Mouse (Mus musculus): ENCODE data around the gene Stard10. TPM values are rescaled to one million over a fixed set of nuclear protein-coding genes. Genes with fewer than 3 reads are reported as not detected.
A peak's percentile ranks its signal among the peaks of the same experiment; 100 is the strongest.

The Stard10 gene
- polyA plus RNA-seq (2015; fragmentation: Nextera tagmentation; extraction: Ambion mirVana): 74.1 and 74.6 TPM in 2 replicates

- TF ChIP-seq CTCF (IDR thresholded peaks at IDR 0.05; ENCODE audit: low read depth): no peak
- H3K27ac ChIP-seq: no peak within 1 kb of the TSS
- H3K4me2 ChIP-seq (ENCODE audit: low read length): no peak within 1 kb of the TSS
- H3K4me1 ChIP-seq (replicated peaks; ENCODE audit: insufficient read depth, low read length): peaks cover 21% of the 10 kb centered on the region; the same call in 1 of the 2 replicates
- no peaks in the 10 kb centered on the region for H3K9me3 ChIP-seq (replicated peaks; ENCODE audit: low read length)
- H3K27me3 ChIP-seq (ENCODE audit: insufficient read depth, low read length): no peaks in the 10 kb centered on the region
- DNase-seq (ENCODE audit: low spot score) (no peak), ATAC-seq (replicated peaks; ENCODE audit: low FRiP score, low read depth) (no peak)
- H3K9ac ChIP-seq (ENCODE audit: low read depth, low read length): no peak within 1 kb of the TSS
- no peak within 1 kb of the TSS for H3K4me3 ChIP-seq (replicated peaks; ENCODE audit: low read depth, low read length)
- 77% methylated on average over 3 of the region's 3 CpGs for WGBS
- no peaks in the 10 kb centered on the region for H3K36me3 ChIP-seq (ENCODE audit: insufficient read depth, low read length)
Observed at GRCm38 (mm10) chr7:101317014-101317413, at the start of gene Stard10. TSS of gene Stard10 (plus strand) at chr7:101317086.

GRCm38 (mm10) chr7:101267457-101268259 is 49.2 kb upstream of the Stard10 start:
- H3K36me3 ChIP-seq (ENCODE audit: insufficient read depth, low read length): peaks cover 6% of the 10 kb centered on the region; the same call in 1 of the 2 replicates
- no peak overlapping the region for H3K4me2 ChIP-seq (ENCODE audit: low read length)
- H3K9me3 ChIP-seq (replicated peaks; ENCODE audit: low read length): no peaks in the 10 kb centered on the region
- no peak overlapping the region for H3K4me3 ChIP-seq (replicated peaks; ENCODE audit: low read depth, low read length)
- ATAC-seq (replicated peaks; ENCODE audit: low FRiP score, low read depth): no peak
- 0 out of 2 replicates have a peak overlapping the region, but pooled peaks have one; percentile 15 for H3K27ac ChIP-seq
- 62% methylated on average over 3 of the region's 3 CpGs for WGBS
- no peaks in the 10 kb centered on the region for H3K27me3 ChIP-seq (ENCODE audit: insufficient read depth, low read length)
- no peak for TF ChIP-seq CTCF (IDR thresholded peaks at IDR 0.05; ENCODE audit: low read depth)
- DNase-seq (ENCODE audit: low spot score): no peak
- no peaks in the 10 kb centered on the region for H3K4me1 ChIP-seq (replicated peaks; ENCODE audit: insufficient read depth, low read length)
- H3K9ac ChIP-seq (ENCODE audit: low read depth, low read length): no peak overlapping the region

- H3K9me3 ChIP-seq (replicated peaks; ENCODE audit: low read length): no peaks in the 10 kb centered on the region
Observed at GRCm38 (mm10) chr7:101271602-101272001, 45.3 kb upstream of the Stard10 start.

GRCm38 (mm10) chr7:101272466-101273160 is 44.3 kb upstream of the Stard10 start:
- Histone ChIP-seq H3K4me2 (ENCODE audit: low read length) (no peak overlapping the region), H3K4me3 (replicated peaks; ENCODE audit: low read depth, low read length) (no peak overlapping the region), H3K9ac (ENCODE audit: low read depth, low read length) (no peak overlapping the region), H3K9me3 (replicated peaks; ENCODE audit: low read length) (no peaks in the 10 kb centered on the region), H3K27me3 (ENCODE audit: insufficient read depth, low read length) (no peaks in the 10 kb centered on the region), H3K27ac (no peak overlapping the region), H3K36me3 (ENCODE audit: insufficient read depth, low read length) (peaks cover 18% of the 10 kb centered on the region), H3K4me1 (replicated peaks; ENCODE audit: insufficient read depth, low read length) (no peaks in the 10 kb centered on the region)
- DNase-seq (ENCODE audit: low spot score): no peak
- no peak for TF ChIP-seq CTCF (IDR thresholded peaks at IDR 0.05; ENCODE audit: low read depth)
- ATAC-seq (replicated peaks; ENCODE audit: low FRiP score, low read depth): no peak
- 81% methylated on average over 8 of the region's 8 CpGs for WGBS

More at GRCm38 (mm10) chr7:101271602-101272001, 45.3 kb upstream of the Stard10 start:
- H3K36me3 ChIP-seq (ENCODE audit: insufficient read depth, low read length): peaks cover 10% of the 10 kb centered on the region
- DNase-seq (ENCODE audit: low spot score) (no peak), ATAC-seq (replicated peaks; ENCODE audit: low FRiP score, low read depth) (no peak)
- H3K4me1 ChIP-seq (replicated peaks; ENCODE audit: insufficient read depth, low read length): no peaks in the 10 kb centered on the region
- H3K4me3 ChIP-seq (replicated peaks; ENCODE audit: low read depth, low read length): no peak overlapping the region
- H3K9ac ChIP-seq (ENCODE audit: low read depth, low read length): no peak overlapping the region
- H3K27ac ChIP-seq: no peak overlapping the region
- no peaks in the 10 kb centered on the region for H3K27me3 ChIP-seq (ENCODE audit: insufficient read depth, low read length)
- peak; percentile 52 for TF ChIP-seq CTCF (IDR thresholded peaks at IDR 0.05; ENCODE audit: low read depth)
- H3K4me2 ChIP-seq (ENCODE audit: low read length): no peak overlapping the region
- WGBS: 73% methylated on average over 1 of the region's 1 CpGs

- ATAC-seq (replicated peaks; ENCODE audit: low FRiP score, low read depth): no peak
- 95% methylated on average over 3 of the region's 3 CpGs for WGBS
- TF ChIP-seq CTCF (IDR thresholded peaks at IDR 0.05; ENCODE audit: low read depth): no peak
Observed at GRCm38 (mm10) chr7:101282721-101283120, 34.2 kb upstream of the Stard10 start.

GRCm38 (mm10) chr7:101284504-101284903 is 32.4 kb upstream of the Stard10 start:
- Histone ChIP-seq H3K4me2 (ENCODE audit: low read length) (no peak overlapping the region), H3K27me3 (ENCODE audit: insufficient read depth, low read length) (no peaks in the 10 kb centered on the region), H3K36me3 (ENCODE audit: insufficient read depth, low read length) (peaks cover 25% of the 10 kb centered on the region), H3K4me3 (replicated peaks; ENCODE audit: low read depth, low read length) (no peak overlapping the region), H3K9me3 (replicated peaks; ENCODE audit: low read length) (no peaks in the 10 kb centered on the region), H3K4me1 (replicated peaks; ENCODE audit: insufficient read depth, low read length) (no peaks in the 10 kb centered on the region), H3K27ac (no peak overlapping the region), H3K9ac (ENCODE audit: low read depth, low read length) (no peak overlapping the region)
- DNase-seq (ENCODE audit: low spot score): no peak
- WGBS: 79% methylated on average over 1 of the region's 1 CpGs
- no peak for ATAC-seq (replicated peaks; ENCODE audit: low FRiP score, low read depth)
- TF ChIP-seq CTCF (IDR thresholded peaks at IDR 0.05; ENCODE audit: low read depth): no peak

More at GRCm38 (mm10) chr7:101282721-101283120, 34.2 kb upstream of the Stard10 start:
- Histone ChIP-seq H3K9me3 (replicated peaks; ENCODE audit: low read length) (no peaks in the 10 kb centered on the region), H3K4me2 (ENCODE audit: low read length) (no peak overlapping the region), H3K9ac (ENCODE audit: low read depth, low read length) (no peak overlapping the region), H3K4me3 (replicated peaks; ENCODE audit: low read depth, low read length) (no peak overlapping the region), H3K36me3 (ENCODE audit: insufficient read depth, low read length) (peaks cover 38% of the 10 kb centered on the region), H3K4me1 (replicated peaks; ENCODE audit: insufficient read depth, low read length) (no peaks in the 10 kb centered on the region), H3K27ac (no peak overlapping the region), H3K27me3 (ENCODE audit: insufficient read depth, low read length) (no peaks in the 10 kb centered on the region)
- no peak for DNase-seq (ENCODE audit: low spot score)
